Mouse (Mus musculus): ENCODE results near the gene Kctd18.

Kctd18 gene

GRCm38 (mm10) chr1:57989052-57989600, 29.6 kb downstream of the Kctd18 start:
- no peak for DNase-seq (ENCODE audit: low spot score)

GRCm38 (mm10) chr1:57976860-57977259, 41.9 kb downstream of the Kctd18 start:
- no peak for DNase-seq (ENCODE audit: low spot score)

- DNase-seq (ENCODE audit: low spot score) = no peak
Measured at GRCm38 (mm10) chr1:57971588-57971987, 47.2 kb downstream of the Kctd18 start.

- peak; percentile 91 for DNase-seq (ENCODE audit: low spot score)
Measured at GRCm38 (mm10) chr1:57969327-57970271, 49.2 kb downstream of the Kctd18 start.

- no peak for DNase-seq (ENCODE audit: low spot score)
Measured at GRCm38 (mm10) chr1:57955774-57956173, 63.0 kb downstream of the Kctd18 start.

- no peak for DNase-seq (ENCODE audit: low spot score)
Measured at GRCm38 (mm10) chr1:57954376-57954765, 64.4 kb downstream of the Kctd18 start.

GRCm38 (mm10) chr1:57953586-57954375, 65.0 kb downstream of the Kctd18 start:
- DNase-seq (ENCODE audit: low spot score) = no peak

- DNase-seq (ENCODE audit: low spot score) = no peak
Measured at GRCm38 (mm10) chr1:57952509-57952908, 66.2 kb downstream of the Kctd18 start.

GRCm38 (mm10) chr1:57949716-57950115, 69.0 kb downstream of the Kctd18 start:
- no peak for DNase-seq (ENCODE audit: low spot score)

- DNase-seq (ENCODE audit: low spot score) = no peak
Measured at GRCm38 (mm10) chr1:57949195-57949594, 69.6 kb downstream of the Kctd18 start.

- DNase-seq (ENCODE audit: low spot score) = no peak
Measured at GRCm38 (mm10) chr1:57947552-57948347, 71.0 kb downstream of the Kctd18 start.

GRCm38 (mm10) chr1:57942215-57942614, 76.5 kb downstream of the Kctd18 start:
- DNase-seq (ENCODE audit: low spot score) = no peak

GRCm38 (mm10) chr1:57941734-57942133, 77.0 kb downstream of the Kctd18 start:
- DNase-seq (ENCODE audit: low spot score) = no peak

GRCm38 (mm10) chr1:57941095-57941494, 77.7 kb downstream of the Kctd18 start:
- no peak for DNase-seq (ENCODE audit: low spot score)

- DNase-seq (ENCODE audit: low spot score) = no peak
Measured at GRCm38 (mm10) chr1:57940691-57941090, 78.1 kb downstream of the Kctd18 start.

- DNase-seq (ENCODE audit: low spot score) = no peak
Measured at GRCm38 (mm10) chr1:57934287-57934686, 84.5 kb downstream of the Kctd18 start.

GRCm38 (mm10) chr1:57918567-57918966, 100.2 kb downstream of the Kctd18 start:
- DNase-seq (ENCODE audit: low spot score) = no peak

GRCm38 (mm10) chr1:57917342-57917741, 101.4 kb downstream of the Kctd18 start:
- no peak for DNase-seq (ENCODE audit: low spot score)

GRCm38 (mm10) chr1:57911561-57911960, 107.2 kb downstream of the Kctd18 start:
- DNase-seq (ENCODE audit: low spot score) = no peak

GRCm38 (mm10) chr1:57906312-57906711, 112.4 kb downstream of the Kctd18 start:
- no peak for DNase-seq (ENCODE audit: low spot score)

- DNase-seq (ENCODE audit: low spot score) = no peak
Measured at GRCm38 (mm10) chr1:57905912-57906311, 112.8 kb downstream of the Kctd18 start.

Data from left cerebral cortex, adult 11 months (tissue).